Mouse (Mus musculus) hindbrain, embryonic 14.5 days (tissue): ENCODE results near the gene Cadm1. TPM values are rescaled to one million over a fixed set of nuclear protein-coding genes. Genes with fewer than 3 reads are reported as not detected.

ENCODE experiments used
- ATAC-seq: fragments of 200-750 bp; cut with Nextera tagmentation; 2 replicates; pipeline ENCODE4 v1.8.0; 2017; ENCODE audit warnings: moderate number of reproducible peaks, mild to moderate bottlenecking, moderate TSS enrichment, moderate library complexity; ENCODE audit not compliant: low FRiP score
- DNase-seq: peaks from one replicate; pipeline ENCODE4 v3.0.0-alpha.2; 2015; ENCODE audit warnings: low spot score
- H3K27ac ChIP-seq: fragments of 300-500 bp; sonication (generic); 2 replicates; pipeline ENCODE4 v1.5.1; 2014; ENCODE audit warnings: mild to moderate bottlenecking, moderate library complexity
- H3K27me3 ChIP-seq: fragments of 300-500 bp; sonication (generic); 2 replicates; pipeline ENCODE4 v1.6.1; 2014; ENCODE audit warnings: mild to moderate bottlenecking, low read length, mixed read lengths; ENCODE audit not compliant: control insufficient read depth, insufficient read depth
- H3K36me3 ChIP-seq: fragments of 300-500 bp; sonication (generic); replicated peaks from 2 replicates; pipeline ENCODE4 v1.6.1; 2014; ENCODE audit not compliant: control insufficient read depth, insufficient read depth
- H3K4me1 ChIP-seq: fragments of 300-500 bp; sonication (generic); replicated peaks from 2 replicates; pipeline ENCODE4 v1.6.1; 2014; ENCODE audit warnings: antibody characterized with exemption, low read length, mixed read lengths; ENCODE audit not compliant: control insufficient read depth, insufficient read depth
- H3K4me2 ChIP-seq: fragments of 300-500 bp; sonication (generic); replicated peaks from 2 replicates; pipeline ENCODE4 v1.6.1; 2014; ENCODE audit warnings: mild to moderate bottlenecking, moderate library complexity
- H3K4me3 ChIP-seq: fragments of 300-500 bp; sonication (generic); replicated peaks from 2 replicates; pipeline ENCODE4 v1.5.1; 2014; ENCODE audit warnings: mild to moderate bottlenecking, low read length
- H3K9ac ChIP-seq: fragments of 300-500 bp; sonication (generic); 2 replicates; pipeline ENCODE4 v1.6.1; 2014
- H3K9me3 ChIP-seq: fragments of 300-500 bp; sonication (generic); 2 replicates; pipeline ENCODE4 v1.6.1; 2016; ENCODE audit warnings: low read length; ENCODE audit not compliant: control insufficient read depth
- WGBS: fragments of 180-500 bp; shearing (Covaris S2); extraction: QIAGEN DNeasy Blood & Tissue Kit; methylation state at CpG from one replicate; pipeline ENCODE4 v1.1.7; 2014; 5-methylcytosine and 5-hydroxymethylcytosine counted together
- polyA plus RNA-seq: library from polyadenylated mRNA; unstranded; fragments of >200 nt; fragmentation: Nextera tagmentation; extraction: Ambion mirVana; gene quantifications from 2 replicates; pipeline ENCODE4 v1.2.1, GENCODE M21; 2014

Cadm1 gene
- polyA plus RNA-seq, 1 experiment from 2014 or later: 180 TPM

GRCm38 (mm10) chr9:47583241-47583640, 53.3 kb downstream of the Cadm1 start:
- no peak overlapping the region for H3K9ac ChIP-seq
- no peaks in the 10 kb centered on the region for H3K36me3 ChIP-seq
- DNase-seq: no peak
- H3K9me3 ChIP-seq: no peaks in the 10 kb centered on the region
- no peaks in the 10 kb centered on the region for H3K27me3 ChIP-seq
- H3K4me1 ChIP-seq: peaks cover 23% of the 10 kb centered on the region
- 92% methylated on average over 4 of the region's 4 CpGs for WGBS
- no peak overlapping the region for H3K4me3 ChIP-seq
- no peak overlapping the region for H3K4me2 ChIP-seq
- no peak for ATAC-seq
- H3K27ac ChIP-seq: no peak overlapping the region

- Histone ChIP-seq H3K27me3 (no peaks in the 10 kb centered on the region), H3K4me1 (peaks cover 29% of the 10 kb centered on the region), H3K36me3 (no peaks in the 10 kb centered on the region), H3K9ac (no peak overlapping the region), H3K4me2 (no peak overlapping the region), H3K4me3 (no peak overlapping the region), H3K27ac (no peak overlapping the region), H3K9me3 (no peaks in the 10 kb centered on the region)
- no peak for DNase-seq
- WGBS: 47% methylated on average over 5 of the region's 5 CpGs
- ATAC-seq: no peak
Observed at GRCm38 (mm10) chr9:47586176-47586575, 56.2 kb downstream of the Cadm1 start.

GRCm38 (mm10) chr9:47586839-47587238, 56.9 kb downstream of the Cadm1 start:
- Histone ChIP-seq H3K36me3 (no peaks in the 10 kb centered on the region), H3K4me1 (peaks cover 29% of the 10 kb centered on the region), H3K27me3 (no peaks in the 10 kb centered on the region), H3K4me3 (no peak overlapping the region), H3K9ac (no peak overlapping the region), H3K9me3 (no peaks in the 10 kb centered on the region), H3K4me2 (no peak overlapping the region), H3K27ac (no peak overlapping the region)
- ATAC-seq (no peak), DNase-seq (no peak)
- WGBS: 63% methylated on average over 8 of the region's 8 CpGs

GRCm38 (mm10) chr9:47587577-47588194, 57.7 kb downstream of the Cadm1 start:
- no peak overlapping the region for H3K27ac ChIP-seq
- H3K4me2 ChIP-seq: no peak overlapping the region
- no peak overlapping the region for H3K9ac ChIP-seq
- no peak overlapping the region for H3K4me3 ChIP-seq
- H3K4me1 ChIP-seq: peaks cover 29% of the 10 kb centered on the region
- no peaks in the 10 kb centered on the region for H3K36me3 ChIP-seq
- H3K9me3 ChIP-seq: no peaks in the 10 kb centered on the region
- 49% methylated on average over 7 of the region's 7 CpGs for WGBS
- ATAC-seq (no peak), DNase-seq (no peak)
- no peaks in the 10 kb centered on the region for H3K27me3 ChIP-seq

GRCm38 (mm10) chr9:47589832-47590231, 59.9 kb downstream of the Cadm1 start:
- Histone ChIP-seq H3K9ac (no peak overlapping the region), H3K9me3 (no peaks in the 10 kb centered on the region), H3K27ac (no peak overlapping the region), H3K4me2 (no peak overlapping the region), H3K4me3 (no peak overlapping the region), H3K27me3 (no peaks in the 10 kb centered on the region), H3K4me1 (peaks cover 29% of the 10 kb centered on the region), H3K36me3 (no peaks in the 10 kb centered on the region)
- DNase-seq (no peak), ATAC-seq (no peak)
- 66% methylated on average over 5 of the region's 5 CpGs for WGBS

GRCm38 (mm10) chr9:47601541-47601940, 71.6 kb downstream of the Cadm1 start:
- no peak overlapping the region for H3K27ac ChIP-seq
- no peak overlapping the region for H3K4me2 ChIP-seq
- WGBS: 80% methylated on average over 11 of the region's 11 CpGs
- no peak overlapping the region for H3K4me3 ChIP-seq
- H3K9me3 ChIP-seq: no peaks in the 10 kb centered on the region
- DNase-seq (no peak), ATAC-seq (no peak)
- peaks cover 16% of the 10 kb centered on the region for H3K4me1 ChIP-seq
- no peak overlapping the region for H3K9ac ChIP-seq
- H3K27me3 ChIP-seq: no peaks in the 10 kb centered on the region
- H3K36me3 ChIP-seq: no peaks in the 10 kb centered on the region

GRCm38 (mm10) chr9:47603971-47604370, 74.0 kb downstream of the Cadm1 start:
- Histone ChIP-seq H3K9ac (no peak overlapping the region), H3K27me3 (no peaks in the 10 kb centered on the region), H3K4me1 (peaks cover 7% of the 10 kb centered on the region; the same call in 1 of the 2 replicates), H3K4me3 (no peak overlapping the region), H3K9me3 (no peaks in the 10 kb centered on the region), H3K27ac (no peak overlapping the region), H3K36me3 (no peaks in the 10 kb centered on the region), H3K4me2 (no peak overlapping the region)
- WGBS: 57% methylated on average over 4 of the region's 4 CpGs
- ATAC-seq (no peak), DNase-seq (no peak)

GRCm38 (mm10) chr9:47605628-47606027, 75.7 kb downstream of the Cadm1 start:
- Histone ChIP-seq H3K9me3 (no peaks in the 10 kb centered on the region), H3K9ac (no peak overlapping the region), H3K4me3 (no peak overlapping the region), H3K4me1 (peaks cover 23% of the 10 kb centered on the region), H3K4me2 (no peak overlapping the region), H3K27me3 (no peaks in the 10 kb centered on the region), H3K36me3 (no peaks in the 10 kb centered on the region), H3K27ac (no peak overlapping the region)
- WGBS: 71% methylated on average over 5 of the region's 5 CpGs
- DNase-seq (no peak), ATAC-seq (no peak)

GRCm38 (mm10) chr9:47608441-47608840, 78.5 kb downstream of the Cadm1 start:
- no peak overlapping the region for H3K27ac ChIP-seq
- H3K27me3 ChIP-seq: no peaks in the 10 kb centered on the region
- peaks cover 25% of the 10 kb centered on the region for H3K4me1 ChIP-seq
- H3K9me3 ChIP-seq: no peaks in the 10 kb centered on the region
- DNase-seq (no peak), ATAC-seq (no peak)
- H3K4me2 ChIP-seq: no peak overlapping the region
- WGBS: 86% methylated on average over 7 of the region's 7 CpGs
- H3K9ac ChIP-seq: no peak overlapping the region
- no peak overlapping the region for H3K4me3 ChIP-seq
- H3K36me3 ChIP-seq: no peaks in the 10 kb centered on the region

- no peak for ATAC-seq
Observed at GRCm38 (mm10) chr9:47608921-47609320, 78.9 kb downstream of the Cadm1 start.

More at GRCm38 (mm10) chr9:47608921-47609320, 78.9 kb downstream of the Cadm1 start:
- H3K4me1 ChIP-seq: peaks cover 25% of the 10 kb centered on the region
- H3K27ac ChIP-seq: no peak overlapping the region
- no peaks in the 10 kb centered on the region for H3K27me3 ChIP-seq
- DNase-seq: no peak
- no peaks in the 10 kb centered on the region for H3K36me3 ChIP-seq
- no peak overlapping the region for H3K4me3 ChIP-seq
- H3K4me2 ChIP-seq: no peak overlapping the region
- WGBS: 25% methylated on average over 6 of the region's 6 CpGs
- H3K9me3 ChIP-seq: no peaks in the 10 kb centered on the region
- no peak overlapping the region for H3K9ac ChIP-seq
